In the genomic region with DNA sequence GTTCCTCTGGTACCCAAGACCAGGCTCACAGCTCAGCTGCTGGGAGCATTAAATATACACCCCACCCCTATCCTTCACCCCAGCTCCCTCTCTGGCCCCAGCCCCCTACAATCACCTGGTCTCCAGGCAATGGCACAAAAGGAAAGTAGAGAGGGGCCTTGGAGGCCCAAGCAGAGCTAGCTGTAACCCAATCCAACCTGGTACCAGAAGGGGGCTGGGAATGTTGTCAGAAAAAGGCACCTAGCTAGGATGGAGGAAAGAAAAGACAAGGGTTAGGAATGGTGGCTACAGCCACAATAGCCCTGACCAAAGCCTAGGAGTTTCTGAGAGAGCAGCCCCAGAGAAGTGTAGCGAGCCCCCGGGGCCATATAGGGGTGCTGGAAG, we compare ENCODE assay signal across 8 mouse cellular contexts. TPM values are rescaled to one million over a fixed set of nuclear protein-coding genes. Genes with fewer than 3 reads are reported as not detected.
DNase-seq lines count a peak whose midpoint lies in the region; ATAC-seq and TF ChIP-seq lines count a peak whose summit lies in the region.

No protein-coding gene starts in this region.

- no peak overlapping the region for H3K4me3 ChIP-seq in kidney, postnatal 0 days (replicated peaks; ENCODE audit: low read depth, low read length)
- H3K4me3 ChIP-seq in embryonic fibroblast, embryonic 13.5 days (ENCODE audit: insufficient read depth, low read length) = no peak overlapping the region
- H3K4me3 ChIP-seq in intestine, embryonic 15.5 days (replicated peaks) = no peak overlapping the region; the same call in 1 of the 2 replicates
- H3K4me3 ChIP-seq in neural tube, embryonic 13.5 days = no peak overlapping the region

- H3K27me3 ChIP-seq in kidney, postnatal 0 days (ENCODE audit: insufficient read depth, low read length) = no peaks in the 10 kb centered on the region
- H3K27me3 ChIP-seq in intestine, embryonic 15.5 days (replicated peaks) = no peaks in the 10 kb centered on the region
- H3K27me3 ChIP-seq in neural tube, embryonic 13.5 days = peaks cover 13% of the 10 kb centered on the region; the same call in 1 of the 2 replicates

- ATAC-seq in kidney, postnatal 0 days (replicated peaks; ENCODE audit: low FRiP score, low read depth) = no peak
- no peak for ATAC-seq in intestine, embryonic 15.5 days
- no peak for ATAC-seq in neural tube, embryonic 13.5 days (ENCODE audit: low read depth)

- 0 out of 2 replicates have a peak, but pooled peaks have one; percentile 9 for TF ChIP-seq POLR2A in embryonic fibroblast, embryonic 13.5 days (IDR thresholded peaks at IDR 0.05; ENCODE audit: low read depth, low read length)

- H3K9me3 ChIP-seq in kidney, postnatal 0 days (replicated peaks; ENCODE audit: low read length) = no peaks in the 10 kb centered on the region
- H3K9me3 ChIP-seq in intestine, embryonic 15.5 days = no peaks in the 10 kb centered on the region
- H3K9me3 ChIP-seq in neural tube, embryonic 13.5 days = no peaks in the 10 kb centered on the region

- 0 out of 2 replicates have a peak, but pooled peaks cover under 1% of the 10 kb centered on the region for H3K36me3 ChIP-seq in kidney, postnatal 0 days (ENCODE audit: insufficient read depth, low read length)
- no peaks in the 10 kb centered on the region for H3K36me3 ChIP-seq in intestine, embryonic 15.5 days
- H3K36me3 ChIP-seq in neural tube, embryonic 13.5 days = 0 out of 2 replicates have a peak, but pooled peaks cover 4% of the 10 kb centered on the region

- TF ChIP-seq CTCF in kidney, postnatal 0 days (IDR thresholded peaks at IDR 0.05; ENCODE audit: low read depth) = no peak
- TF ChIP-seq CTCF in embryonic fibroblast, embryonic 13.5 days (IDR thresholded peaks at IDR 0.05; ENCODE audit: borderline replicate concordance, insufficient read depth, low read length) = no peak

- peak overlapping the region; percentile 98 for H3K27ac ChIP-seq in kidney, postnatal 0 days
- H3K27ac ChIP-seq in embryonic fibroblast, embryonic 13.5 days (ENCODE audit: insufficient read depth, low read length) = peak overlapping the region; percentile 99
- H3K27ac ChIP-seq in intestine, embryonic 15.5 days = peak overlapping the region; percentile 96
- peak overlapping the region; percentile 99 for H3K27ac ChIP-seq in neural tube, embryonic 13.5 days (replicated peaks)

- H3K9ac ChIP-seq in kidney, postnatal 0 days (ENCODE audit: low read depth, low read length) = peak overlapping the region; percentile 99
- H3K9ac ChIP-seq in intestine, embryonic 15.5 days = peak overlapping the region; percentile 29; the same call in 1 of the 2 replicates
- 0 out of 2 replicates have a peak overlapping the region, but pooled peaks have one; percentile 98 for H3K9ac ChIP-seq in neural tube, embryonic 13.5 days

- no peak for DNase-seq in kidney, postnatal 0 days (ENCODE audit: low spot score)
- DNase-seq in kidney, adult 9 months = no peak
- DNase-seq in urinary bladder, adult 18-20 months (ENCODE audit: low spot score in 2 of 2) = no peak
- DNase-seq in natural killer cell, adult 2 months (ENCODE audit: low spot score in 2 of 2) = no peak
- DNase-seq in urinary bladder, postnatal 10 days (ENCODE audit: low spot score) = no peak

- peaks cover 25% of the 10 kb centered on the region for H3K4me1 ChIP-seq in kidney, postnatal 0 days (replicated peaks; ENCODE audit: insufficient read depth, low read length)
- peaks cover 9% of the 10 kb centered on the region for H3K4me1 ChIP-seq in embryonic fibroblast, embryonic 13.5 days (ENCODE audit: control insufficient read depth, insufficient read depth, low read length)
- peaks cover 34% of the 10 kb centered on the region for H3K4me1 ChIP-seq in intestine, embryonic 15.5 days (replicated peaks)
- H3K4me1 ChIP-seq in neural tube, embryonic 13.5 days (replicated peaks) = peaks cover 42% of the 10 kb centered on the region

- H3K4me2 ChIP-seq in kidney, postnatal 0 days (ENCODE audit: low read length) = peak overlapping the region; percentile 41; the same call in 1 of the 2 replicates
- peak overlapping the region; percentile 75 for H3K4me2 ChIP-seq in intestine, embryonic 15.5 days (replicated peaks)
- H3K4me2 ChIP-seq in neural tube, embryonic 13.5 days = peak overlapping the region; percentile 90; the same call in 1 of the 2 replicates

- WGBS in kidney, postnatal 0 days = 34% methylated on average over 2 of the region's 2 CpGs
- WGBS in intestine, embryonic 15.5 days = 37% methylated on average over 2 of the region's 2 CpGs
- 54% methylated on average over 2 of the region's 2 CpGs for WGBS in neural tube, embryonic 13.5 days

RNA-seq across cellular contexts. Expression of a gene that starts 2.5 kb away (rescaled TPM):
- 13.0 and 13.7 TPM in 2 replicates for polyA plus RNA-seq in kidney, postnatal 0 days (2015; fragmentation: Nextera tagmentation; extraction: Ambion mirVana)
- polyA plus RNA-seq in embryonic fibroblast, embryonic 13.5 days (2011; ENCODE audit: insufficient read length, low read depth, missing spikeins) = 75.9 and 77.3 TPM in 2 replicates
- 10.5 and 11.9 TPM in 2 replicates for polyA plus RNA-seq in intestine, embryonic 15.5 days (2015; fragmentation: Nextera tagmentation; extraction: Ambion mirVana)
- 21.0 and 23.1 TPM in 2 replicates for polyA plus RNA-seq in neural tube, embryonic 13.5 days (2015; fragmentation: Nextera tagmentation; extraction: Ambion mirVana)

RNA-seq across cellular contexts. Expression of a gene that starts 3.0 kb away (rescaled TPM):
- polyA plus RNA-seq in kidney, postnatal 0 days (2015; fragmentation: Nextera tagmentation; extraction: Ambion mirVana) = not detected in 2 replicates
- 0.58 and 0.63 TPM in 2 replicates for polyA plus RNA-seq in embryonic fibroblast, embryonic 13.5 days (2011; ENCODE audit: insufficient read length, low read depth, missing spikeins)
- not detected in 2 replicates for polyA plus RNA-seq in intestine, embryonic 15.5 days (2015; fragmentation: Nextera tagmentation; extraction: Ambion mirVana)
- not detected in 2 replicates for polyA plus RNA-seq in neural tube, embryonic 13.5 days (2015; fragmentation: Nextera tagmentation; extraction: Ambion mirVana)

RNA-seq across cellular contexts. Expression of a gene that starts 10.6 kb away (rescaled TPM):
- 7.6 TPM in 2 replicates for polyA plus RNA-seq in kidney, postnatal 0 days (2015; fragmentation: Nextera tagmentation; extraction: Ambion mirVana)
- 17.5 and 24.1 TPM in 2 replicates for polyA plus RNA-seq in embryonic fibroblast, embryonic 13.5 days (2011; ENCODE audit: insufficient read length, low read depth, missing spikeins)
- 6.0 and 6.8 TPM in 2 replicates for polyA plus RNA-seq in intestine, embryonic 15.5 days (2015; fragmentation: Nextera tagmentation; extraction: Ambion mirVana)
- polyA plus RNA-seq in neural tube, embryonic 13.5 days (2015; fragmentation: Nextera tagmentation; extraction: Ambion mirVana) = 67.2 and 69.8 TPM in 2 replicates

RNA-seq across cellular contexts. Expression of a gene that starts 17.7 kb away (rescaled TPM):
- polyA plus RNA-seq in kidney, postnatal 0 days (2015; fragmentation: Nextera tagmentation; extraction: Ambion mirVana) = 549 and 600 TPM in 2 replicates
- 149 and 157 TPM in 2 replicates for polyA plus RNA-seq in embryonic fibroblast, embryonic 13.5 days (2011; ENCODE audit: insufficient read length, low read depth, missing spikeins)
- polyA plus RNA-seq in intestine, embryonic 15.5 days (2015; fragmentation: Nextera tagmentation; extraction: Ambion mirVana) = 337 and 341 TPM in 2 replicates
- 687 and 693 TPM in 2 replicates for polyA plus RNA-seq in neural tube, embryonic 13.5 days (2015; fragmentation: Nextera tagmentation; extraction: Ambion mirVana)

RNA-seq across cellular contexts. Expression of a gene that starts 20.3 kb away (rescaled TPM):
- 13.0 and 13.6 TPM in 2 replicates for polyA plus RNA-seq in kidney, postnatal 0 days (2015; fragmentation: Nextera tagmentation; extraction: Ambion mirVana)
- polyA plus RNA-seq in embryonic fibroblast, embryonic 13.5 days (2011; ENCODE audit: insufficient read length, low read depth, missing spikeins) = 0.53 and 4.3 TPM in 2 replicates
- 16.7 and 17.7 TPM in 2 replicates for polyA plus RNA-seq in intestine, embryonic 15.5 days (2015; fragmentation: Nextera tagmentation; extraction: Ambion mirVana)
- polyA plus RNA-seq in neural tube, embryonic 13.5 days (2015; fragmentation: Nextera tagmentation; extraction: Ambion mirVana) = 6.0 and 7.9 TPM in 2 replicates

Comparison
In these comparisons a context has a peak if more than half of its experiments do, and no peak if none do; other contexts are left out.
1. H3K9ac ChIP-seq: peak in every context shown above with its lines; median percentile 99 in kidney, postnatal 0 days; 98 in neural tube, embryonic 13.5 days; 29 in intestine, embryonic 15.5 days.